Mouse (Mus musculus): Measurements from ENCODE around the gene Sdsl. TPM values are rescaled to one million over a fixed set of nuclear protein-coding genes. Genes with fewer than 3 reads are reported as not detected.

Gene Sdsl
- total and polyA plus RNA-seq, 2 experiments from 2014 or later = 4.6 to 8.1 TPM

GRCm38 (mm10) chr5:120487844-120488243, 15.2 kb upstream of the Sdsl start:
- H3K4me1 ChIP-seq (ENCODE audit: insufficient read depth, low read length) = no peaks in the 10 kb centered on the region
- H3K4me2 ChIP-seq (ENCODE audit: low read depth, low read length) = no peak overlapping the region
- peaks cover 38% of the 10 kb centered on the region for H3K36me3 ChIP-seq (ENCODE audit: insufficient read depth, low read length)
- 88% methylated on average over 8 of the region's 8 CpGs for WGBS
- DNase-seq (ENCODE audit: low spot score) (no peak), ATAC-seq (no peak)
- H3K9me3 ChIP-seq (ENCODE audit: low read length) = no peaks in the 10 kb centered on the region
- H3K27ac ChIP-seq = no peak overlapping the region
- no peak overlapping the region for H3K4me3 ChIP-seq (ENCODE audit: low read length)
- no peak overlapping the region for H3K9ac ChIP-seq (replicated peaks; ENCODE audit: low read length)
- TF ChIP-seq CTCF (IDR thresholded peaks at IDR 0.05; ENCODE audit: low read depth) = no peak
- no peaks in the 10 kb centered on the region for H3K27me3 ChIP-seq (ENCODE audit: insufficient read depth, low read length)

- Histone ChIP-seq H3K9me3 (ENCODE audit: low read length) (no peaks in the 10 kb centered on the region), H3K27ac (no peak overlapping the region), H3K4me1 (ENCODE audit: insufficient read depth, low read length) (no peaks in the 10 kb centered on the region), H3K27me3 (ENCODE audit: insufficient read depth, low read length) (no peaks in the 10 kb centered on the region), H3K9ac (replicated peaks; ENCODE audit: low read length) (no peak overlapping the region), H3K4me2 (ENCODE audit: low read depth, low read length) (no peak overlapping the region), H3K4me3 (ENCODE audit: low read length) (no peak overlapping the region), H3K36me3 (ENCODE audit: insufficient read depth, low read length) (peaks cover 34% of the 10 kb centered on the region)
- no peak for DNase-seq (ENCODE audit: low spot score)
- 85% methylated on average over 19 of the region's 19 CpGs for WGBS
- TF ChIP-seq CTCF (IDR thresholded peaks at IDR 0.05; ENCODE audit: low read depth) = no peak
- no peak for ATAC-seq
Measured at GRCm38 (mm10) chr5:120483399-120483798, 10.8 kb upstream of the Sdsl start.

- Histone ChIP-seq H3K9ac (replicated peaks; ENCODE audit: low read length) (no peak overlapping the region), H3K27me3 (ENCODE audit: insufficient read depth, low read length) (no peaks in the 10 kb centered on the region), H3K9me3 (ENCODE audit: low read length) (no peaks in the 10 kb centered on the region), H3K27ac (no peak overlapping the region), H3K4me1 (ENCODE audit: insufficient read depth, low read length) (no peaks in the 10 kb centered on the region), H3K4me2 (ENCODE audit: low read depth, low read length) (no peak overlapping the region), H3K4me3 (ENCODE audit: low read length) (no peak overlapping the region), H3K36me3 (ENCODE audit: insufficient read depth, low read length) (peaks cover 17% of the 10 kb centered on the region; the same call in 1 of the 2 replicates)
- ATAC-seq (no peak), DNase-seq (ENCODE audit: low spot score) (no peak)
- WGBS = 49% methylated on average over 9 of the region's 9 CpGs
- TF ChIP-seq CTCF (IDR thresholded peaks at IDR 0.05; ENCODE audit: low read depth) = no peak
Measured at GRCm38 (mm10) chr5:120481205-120481604, 8.6 kb upstream of the Sdsl start.

- ATAC-seq = no peak
- WGBS = 74% methylated on average over 4 of the region's 4 CpGs
Measured at GRCm38 (mm10) chr5:120479538-120479937, 6.9 kb upstream of the Sdsl start.

GRCm38 (mm10) chr5:120477993-120478392, 5.4 kb upstream of the Sdsl start:
- H3K36me3 ChIP-seq (ENCODE audit: insufficient read depth, low read length) = no peaks in the 10 kb centered on the region
- TF ChIP-seq CTCF (IDR thresholded peaks at IDR 0.05; ENCODE audit: low read depth) = no peak
- H3K27me3 ChIP-seq (ENCODE audit: insufficient read depth, low read length) = no peaks in the 10 kb centered on the region
- no peak overlapping the region for H3K4me3 ChIP-seq (ENCODE audit: low read length)
- no peak overlapping the region for H3K27ac ChIP-seq
- H3K9me3 ChIP-seq (ENCODE audit: low read length) = no peaks in the 10 kb centered on the region
- 93% methylated on average over 5 of the region's 5 CpGs for WGBS
- H3K4me1 ChIP-seq (ENCODE audit: insufficient read depth, low read length) = no peaks in the 10 kb centered on the region
- no peak overlapping the region for H3K9ac ChIP-seq (replicated peaks; ENCODE audit: low read length)
- H3K4me2 ChIP-seq (ENCODE audit: low read depth, low read length) = no peak overlapping the region
- ATAC-seq (no peak), DNase-seq (ENCODE audit: low spot score) (no peak)

More at GRCm38 (mm10) chr5:120479538-120479937, 6.9 kb upstream of the Sdsl start:
- H3K4me3 ChIP-seq (ENCODE audit: low read length) = no peak overlapping the region
- H3K4me2 ChIP-seq (ENCODE audit: low read depth, low read length) = no peak overlapping the region
- no peak for TF ChIP-seq CTCF (IDR thresholded peaks at IDR 0.05; ENCODE audit: low read depth)
- no peaks in the 10 kb centered on the region for H3K27me3 ChIP-seq (ENCODE audit: insufficient read depth, low read length)
- no peak for DNase-seq (ENCODE audit: low spot score)
- no peaks in the 10 kb centered on the region for H3K4me1 ChIP-seq (ENCODE audit: insufficient read depth, low read length)
- H3K27ac ChIP-seq = no peak overlapping the region
- no peak overlapping the region for H3K9ac ChIP-seq (replicated peaks; ENCODE audit: low read length)
- H3K36me3 ChIP-seq (ENCODE audit: insufficient read depth, low read length) = 0 out of 2 replicates have a peak, but pooled peaks cover 5% of the 10 kb centered on the region
- H3K9me3 ChIP-seq (ENCODE audit: low read length) = no peaks in the 10 kb centered on the region

GRCm38 (mm10) chr5:120476296-120476695, 3.7 kb upstream of the Sdsl start, which contains the start of gene Sds:
TSS of gene Sds (plus strand) at chr5:120476526.
- H3K36me3 ChIP-seq (ENCODE audit: insufficient read depth, low read length) = no peaks in the 10 kb centered on the region
- H3K4me3 ChIP-seq (ENCODE audit: low read length) = no peak within 1 kb of the TSS
- ATAC-seq (peak; percentile 49; the same call in 1 of the 2 replicates), DNase-seq (ENCODE audit: low spot score) (no peak)
- no peaks in the 10 kb centered on the region for H3K9me3 ChIP-seq (ENCODE audit: low read length)
- no peak within 1 kb of the TSS for H3K4me2 ChIP-seq (ENCODE audit: low read depth, low read length)
- WGBS = 17% methylated on average over 13 of the region's 13 CpGs
- H3K27ac ChIP-seq = no peak within 1 kb of the TSS
- TF ChIP-seq CTCF (IDR thresholded peaks at IDR 0.05; ENCODE audit: low read depth) = no peak
- no peaks in the 10 kb centered on the region for H3K27me3 ChIP-seq (ENCODE audit: insufficient read depth, low read length)
- H3K9ac ChIP-seq (replicated peaks; ENCODE audit: low read length) = no peak within 1 kb of the TSS
- no peaks in the 10 kb centered on the region for H3K4me1 ChIP-seq (ENCODE audit: insufficient read depth, low read length)

GRCm38 (mm10) chr5:120475861-120476260, 3.3 kb upstream of the Sdsl start:
- no peak for TF ChIP-seq CTCF (IDR thresholded peaks at IDR 0.05; ENCODE audit: low read depth)
- H3K27ac ChIP-seq = no peak overlapping the region
- no peak overlapping the region for H3K9ac ChIP-seq (replicated peaks; ENCODE audit: low read length)
- no peaks in the 10 kb centered on the region for H3K36me3 ChIP-seq (ENCODE audit: insufficient read depth, low read length)
- ATAC-seq = peak; percentile 25; the same call in 1 of the 2 replicates
- H3K4me2 ChIP-seq (ENCODE audit: low read depth, low read length) = no peak overlapping the region
- no peak for DNase-seq (ENCODE audit: low spot score)
- no peak overlapping the region for H3K4me3 ChIP-seq (ENCODE audit: low read length)
- H3K4me1 ChIP-seq (ENCODE audit: insufficient read depth, low read length) = no peaks in the 10 kb centered on the region
- no peaks in the 10 kb centered on the region for H3K27me3 ChIP-seq (ENCODE audit: insufficient read depth, low read length)
- no peaks in the 10 kb centered on the region for H3K9me3 ChIP-seq (ENCODE audit: low read length)
- 59% methylated on average over 8 of the region's 8 CpGs for WGBS
